In genomic region chr15:7132741-7133140, GRCm38 (mm10) we compare ENCODE assay signal across 8 mouse cellular contexts. TPM values are rescaled to one million over a fixed set of nuclear protein-coding genes. Genes with fewer than 3 reads are reported as not detected.
DNase-seq lines count a peak whose midpoint lies in the region; ATAC-seq and TF ChIP-seq lines count a peak whose summit lies in the region.

No protein-coding gene starts in this region.

- H3K27ac ChIP-seq in layer of hippocampus, adult 2 months, result no peak overlapping the region

- no peak for ATAC-seq in frontal cortex, adult (ENCODE audit: low TSS enrichment)

- DNase-seq in adrenal gland, adult 2 months, result peak; percentile 18
- no peak for DNase-seq in adrenal gland, postnatal 25 days
- no peak for DNase-seq in layer of hippocampus, adult 2 months (ENCODE audit: low spot score in 2 of 2)
- no peak for DNase-seq in layer of hippocampus, adult 9-11 months
- peak; percentile 19 for DNase-seq in liver
- peak; percentile 64 for DNase-seq in splenic B cell, adult 2 months (ENCODE audit: low read depth, low spot score)
- no peak for DNase-seq in left cerebral cortex, adult 8-10 months (ENCODE audit: low spot score in 2 of 2)

- no peak overlapping the region for H3K4me3 ChIP-seq in layer of hippocampus, adult 2 months

- peak; percentile 60 for TF ChIP-seq CTCF in layer of hippocampus, adult 2 months (conservative IDR thresholded peaks at IDR 0.05)

- H3K36me3 ChIP-seq in splenic B cell, adult 2 months (ENCODE audit: control insufficient read depth, insufficient read depth, low read length, poor library complexity, severe bottlenecking), result no peaks in the 10 kb centered on the region

- no peaks in the 10 kb centered on the region for H3K27me3 ChIP-seq in splenic B cell, adult 2 months (ENCODE audit: control insufficient read depth, insufficient read depth, low read length, poor library complexity, severe bottlenecking)

RNA-seq across cellular contexts. Expression of gene Lifr, which starts 42.3 kb away (rescaled TPM):
- 10 to 100 TPM; 31.3 to 52.2 TPM for total RNA-seq in adrenal gland, adult 2 months (2021)
- 18.5 and 28.6 TPM in 2 replicates for polyA plus RNA-seq in adrenal gland, adult 2 months (2012; rRNA removed)
- total RNA-seq in adrenal gland, postnatal 25 days (2021), result 29.3 and 33.2 TPM in 2 replicates
- total RNA-seq in layer of hippocampus, adult 2 months (2021), result 10 to 100 TPM; 51.3 to 52.9 TPM
- 10 to 100 TPM; 42.3 to 53.0 (median 44.8) TPM for total RNA-seq in left cerebral cortex, adult 8-10 months (2022)

Comparison
In these comparisons a context has a peak if more than half of its experiments do, and no peak if none do; other contexts are left out.
1. DNase-seq: peak in adrenal gland, adult 2 months (single experiment), liver (single experiment) and splenic B cell, adult 2 months (single experiment); none in adrenal gland, postnatal 25 days (single experiment), layer of hippocampus, adult 2 months (0 of 2), layer of hippocampus, adult 9-11 months (single experiment) and left cerebral cortex, adult 8-10 months (0 of 2).